Mouse (Mus musculus) embryonic facial prominence, embryonic 14.5 days (tissue): ENCODE results near the gene Cerkl. TPM values are rescaled to one million over a fixed set of nuclear protein-coding genes. Genes with fewer than 3 reads are reported as not detected.
A peak's percentile ranks its signal among the peaks of the same experiment; 100 is the strongest.

Experiments
- ATAC-seq: fragments of 200-750 bp; cut with Nextera tagmentation; 2 replicates; pipeline ENCODE4 v1.8.0; 2017; ENCODE audit warnings: low read depth, moderate number of reproducible peaks, moderate TSS enrichment
- DNase-seq: peaks from one replicate; pipeline ENCODE4 v3.0.0-alpha.2; 2015; ENCODE audit warnings: low spot score
- H3K27ac ChIP-seq: fragments of 300-500 bp; sonication (generic); replicated peaks from 2 replicates; pipeline ENCODE4 v1.5.1; 2014; ENCODE audit warnings: low read depth, mild to moderate bottlenecking, low read length, moderate library complexity
- H3K27me3 ChIP-seq: fragments of 300-500 bp; sonication (generic); replicated peaks from 2 replicates; pipeline ENCODE4 v1.6.1; 2014; ENCODE audit warnings: low read length; ENCODE audit not compliant: control insufficient read depth, insufficient read depth
- H3K36me3 ChIP-seq: fragments of 300-500 bp; sonication (generic); 2 replicates; pipeline ENCODE4 v1.6.1; 2014; ENCODE audit warnings: low read length, mixed read lengths; ENCODE audit not compliant: control insufficient read depth, insufficient read depth
- H3K4me1 ChIP-seq: fragments of 300-500 bp; sonication (generic); 2 replicates; pipeline ENCODE4 v1.6.1; 2014; ENCODE audit warnings: antibody characterized with exemption, low read length; ENCODE audit not compliant: control insufficient read depth, insufficient read depth
- H3K4me2 ChIP-seq: fragments of 300-500 bp; sonication (generic); 2 replicates; pipeline ENCODE4 v1.6.1; 2014; ENCODE audit warnings: low read depth, mild to moderate bottlenecking, low read length, moderate library complexity, mixed read lengths
- H3K4me3 ChIP-seq: fragments of 300-500 bp; sonication (generic); 2 replicates; pipeline ENCODE4 v1.5.1; 2014; ENCODE audit warnings: low read depth, mild to moderate bottlenecking, low read length
- H3K9ac ChIP-seq: fragments of 300-500 bp; sonication (generic); 2 replicates; pipeline ENCODE4 v1.6.1; 2014; ENCODE audit warnings: low read depth, mild to moderate bottlenecking, low read length, moderate library complexity, mixed read lengths
- H3K9me3 ChIP-seq: fragments of 300-500 bp; sonication (generic); 2 replicates; pipeline ENCODE4 v1.6.1; 2016; ENCODE audit warnings: low read length; ENCODE audit not compliant: control insufficient read depth
- WGBS: fragments of 180-500 bp; shearing (Covaris S2); extraction: QIAGEN DNeasy Blood & Tissue Kit; methylation state at CpG from one replicate; pipeline ENCODE4 v1.1.7; 2014; 5-methylcytosine and 5-hydroxymethylcytosine counted together
- polyA plus RNA-seq: library from polyadenylated mRNA; unstranded; fragments of >200 nt; fragmentation: Nextera tagmentation; extraction: Ambion mirVana; gene quantifications from 2 replicates; pipeline ENCODE4 v1.2.1, GENCODE M21; 2014

The Cerkl gene
- polyA plus RNA-seq, 1 experiment from 2014 or later: 0.88 TPM

DNA sequence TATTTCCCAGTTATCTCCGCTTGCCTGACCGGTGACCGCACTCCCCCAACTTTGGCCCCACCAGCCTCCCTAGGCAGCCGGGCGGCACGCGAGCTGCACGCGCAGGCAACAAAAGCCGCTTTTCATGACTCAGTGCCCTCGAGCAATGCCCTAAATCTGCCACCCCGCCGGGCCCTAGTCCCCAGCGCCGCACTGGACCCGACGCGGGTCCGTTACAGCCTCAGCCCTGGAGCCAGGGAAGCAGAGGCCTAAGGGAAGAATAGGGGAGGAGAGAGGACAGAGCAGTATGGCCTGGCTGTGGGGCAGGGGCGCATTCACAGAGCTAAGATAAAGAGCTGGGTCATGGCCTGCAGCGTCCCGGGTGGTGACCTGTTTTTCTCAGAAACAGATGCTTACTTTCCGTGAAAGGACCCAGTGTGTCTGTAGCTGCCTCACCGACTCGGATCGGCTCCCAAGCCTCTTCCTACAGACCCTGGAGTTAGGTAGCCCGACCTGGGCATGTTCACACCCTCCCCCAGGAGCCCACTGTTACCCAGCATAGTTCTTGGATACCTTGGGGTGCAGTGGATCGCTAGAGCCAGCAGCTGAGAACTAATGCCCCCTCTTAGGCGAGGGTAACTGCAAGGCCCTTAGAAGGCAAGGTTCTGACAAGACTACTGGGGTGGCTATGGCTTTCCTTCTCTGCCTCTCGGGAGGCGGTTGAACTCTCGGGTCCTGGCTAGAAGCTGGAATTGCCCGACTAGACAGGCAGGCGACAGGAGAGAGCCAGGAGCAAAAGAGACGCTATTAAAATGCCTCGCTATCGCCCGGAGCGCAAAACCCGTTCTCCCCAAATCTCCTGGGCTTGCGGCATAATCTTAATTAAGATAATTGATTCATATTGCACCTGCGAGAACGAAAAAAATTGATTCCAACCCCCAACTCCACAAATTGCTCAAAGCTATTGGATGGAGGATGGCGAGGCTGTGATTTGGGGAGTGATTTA is 2.8 kb upstream of the Cerkl start:
- ATAC-seq: peak; percentile 68
- Histone ChIP-seq H3K9ac (no peak overlapping the region), H3K4me2 (no peak overlapping the region), H3K27me3 (peaks cover 71% of the 10 kb centered on the region), H3K9me3 (no peaks in the 10 kb centered on the region), H3K27ac (no peak overlapping the region), H3K4me1 (no peaks in the 10 kb centered on the region), H3K36me3 (no peaks in the 10 kb centered on the region), H3K4me3 (no peak overlapping the region)
- 2% methylated on average over 43 of the region's 44 CpGs for WGBS
- DNase-seq: peak; percentile 37

DNA sequence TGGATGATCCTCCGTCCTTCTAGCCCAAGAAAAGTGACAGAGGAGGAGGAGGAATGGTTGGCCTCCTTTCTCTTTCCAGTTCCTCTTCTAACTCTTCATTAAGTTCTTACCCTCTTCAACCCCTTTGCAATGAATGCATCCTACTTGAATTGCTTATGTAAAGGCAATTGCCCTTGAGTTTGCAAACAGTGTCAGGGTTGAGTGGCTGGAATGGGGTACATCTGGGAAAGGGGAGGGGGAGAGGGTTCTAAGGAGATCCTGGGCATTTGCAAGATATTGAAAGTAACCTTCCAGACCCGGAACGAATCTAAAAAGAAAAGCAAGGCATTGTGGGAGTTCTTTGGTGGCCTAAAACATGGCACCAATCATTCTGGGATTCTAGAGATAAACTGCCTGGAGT is 1.3 kb upstream of the Cerkl start:
- H3K27me3 ChIP-seq: peaks cover 80% of the 10 kb centered on the region
- no peak overlapping the region for H3K4me3 ChIP-seq
- no peak overlapping the region for H3K4me2 ChIP-seq
- H3K9ac ChIP-seq: no peak overlapping the region
- no peak for ATAC-seq
- no peaks in the 10 kb centered on the region for H3K36me3 ChIP-seq
- 19% methylated on average over 3 of the region's 3 CpGs for WGBS
- H3K4me1 ChIP-seq: no peaks in the 10 kb centered on the region
- no peak for DNase-seq
- no peaks in the 10 kb centered on the region for H3K9me3 ChIP-seq
- H3K27ac ChIP-seq: no peak overlapping the region

DNA sequence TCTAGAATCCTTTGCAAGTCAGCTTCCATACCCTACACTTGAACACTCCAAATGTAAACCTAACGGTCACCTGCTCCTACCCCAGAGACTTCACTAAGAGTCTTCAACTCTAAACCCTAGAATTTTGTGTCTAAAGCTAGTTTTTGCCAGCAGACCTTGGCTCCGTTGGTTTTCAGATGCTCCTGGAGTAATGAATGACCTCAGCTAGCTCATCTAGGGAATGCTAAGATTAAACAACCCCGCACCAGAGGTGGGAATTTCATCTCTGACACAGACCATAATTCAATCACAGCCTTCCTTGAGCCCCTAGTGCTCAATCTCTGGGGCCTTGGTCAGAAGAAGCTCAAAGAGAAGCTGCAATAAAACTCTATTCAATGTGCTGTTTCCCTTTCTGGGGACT is 849 bp upstream of the Cerkl start:
- Histone ChIP-seq H3K27ac (no peak overlapping the region), H3K9me3 (no peaks in the 10 kb centered on the region), H3K9ac (no peak overlapping the region), H3K36me3 (no peaks in the 10 kb centered on the region), H3K4me2 (no peak overlapping the region), H3K4me3 (no peak overlapping the region), H3K27me3 (peaks cover 78% of the 10 kb centered on the region), H3K4me1 (no peaks in the 10 kb centered on the region)
- ATAC-seq (no peak), DNase-seq (no peak)
- WGBS: 58% methylated on average over 3 of the region's 3 CpGs

DNA sequence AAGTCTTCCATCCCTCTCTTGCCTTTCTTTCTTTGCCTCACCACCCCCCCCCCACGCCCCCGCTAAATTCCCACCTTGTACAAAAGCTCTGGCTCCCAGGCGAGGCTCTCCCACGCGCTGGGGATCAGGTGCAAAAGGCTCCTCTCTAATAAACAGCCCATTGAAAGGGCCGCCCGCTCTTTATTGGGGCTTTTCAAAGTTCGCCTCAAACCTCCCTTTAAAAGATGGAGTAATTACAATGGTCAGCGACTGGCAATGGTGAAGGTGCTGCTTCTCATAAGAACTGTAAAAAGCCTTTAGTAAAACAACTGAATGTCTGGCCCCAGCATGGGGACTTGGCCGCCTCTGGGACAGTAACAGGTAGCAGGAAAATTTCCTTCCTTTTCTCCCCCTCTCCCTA is 939 bp downstream of the Cerkl start:
- Histone ChIP-seq H3K4me3 (peak overlapping the region; percentile 34; the same call in 1 of the 2 replicates), H3K27me3 (peaks cover 81% of the 10 kb centered on the region), H3K4me1 (no peaks in the 10 kb centered on the region), H3K9ac (no peak overlapping the region), H3K4me2 (no peak overlapping the region), H3K36me3 (no peaks in the 10 kb centered on the region), H3K9me3 (no peaks in the 10 kb centered on the region), H3K27ac (no peak overlapping the region)
- no peak for DNase-seq
- ATAC-seq: no peak
- 4% methylated on average over 10 of the region's 10 CpGs for WGBS

DNA sequence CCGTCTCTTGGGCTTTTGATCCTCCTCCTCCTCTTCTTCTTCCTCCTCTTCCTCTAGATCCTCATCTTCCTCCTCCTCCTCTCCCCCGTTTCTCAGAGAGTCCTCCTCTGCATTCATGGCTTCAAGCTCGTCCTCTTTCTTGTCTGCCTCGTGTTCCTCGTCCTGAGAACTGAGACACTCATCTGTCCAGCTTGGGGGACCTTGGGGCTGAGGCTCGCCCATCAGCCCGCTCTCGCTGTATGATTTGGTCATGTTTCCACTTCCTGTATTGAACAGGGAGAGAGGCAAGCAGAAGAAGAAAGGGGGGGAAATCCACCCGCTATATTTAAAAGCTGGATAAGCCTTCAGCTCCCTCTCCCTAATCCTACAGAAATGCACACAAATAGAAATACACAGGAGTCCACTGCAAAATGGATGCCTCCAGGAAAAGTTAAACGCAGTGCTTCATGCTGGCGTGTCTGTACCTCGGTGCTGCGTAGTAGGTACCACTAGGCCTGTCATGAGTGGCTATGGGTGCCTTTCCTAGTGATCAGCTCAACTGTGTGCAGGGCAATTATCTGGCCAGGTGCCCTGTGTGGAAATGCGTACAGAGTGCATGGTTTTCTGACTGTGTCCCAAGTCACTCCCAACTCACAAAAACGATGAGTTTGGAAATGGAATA is 1.7 kb downstream of the Cerkl start:
- H3K4me3 ChIP-seq: peak overlapping the region; percentile 39; the same call in 1 of the 2 replicates
- H3K27me3 ChIP-seq: peaks cover 74% of the 10 kb centered on the region
- H3K4me2 ChIP-seq: 0 out of 2 replicates have a peak overlapping the region, but pooled peaks have one; percentile 67
- no peaks in the 10 kb centered on the region for H3K9me3 ChIP-seq
- H3K4me1 ChIP-seq: no peaks in the 10 kb centered on the region
- H3K36me3 ChIP-seq: no peaks in the 10 kb centered on the region
- H3K27ac ChIP-seq: no peak overlapping the region
- ATAC-seq: no peak
- DNase-seq: no peak
- WGBS: 13% methylated on average over 15 of the region's 15 CpGs
- no peak overlapping the region for H3K9ac ChIP-seq

DNA sequence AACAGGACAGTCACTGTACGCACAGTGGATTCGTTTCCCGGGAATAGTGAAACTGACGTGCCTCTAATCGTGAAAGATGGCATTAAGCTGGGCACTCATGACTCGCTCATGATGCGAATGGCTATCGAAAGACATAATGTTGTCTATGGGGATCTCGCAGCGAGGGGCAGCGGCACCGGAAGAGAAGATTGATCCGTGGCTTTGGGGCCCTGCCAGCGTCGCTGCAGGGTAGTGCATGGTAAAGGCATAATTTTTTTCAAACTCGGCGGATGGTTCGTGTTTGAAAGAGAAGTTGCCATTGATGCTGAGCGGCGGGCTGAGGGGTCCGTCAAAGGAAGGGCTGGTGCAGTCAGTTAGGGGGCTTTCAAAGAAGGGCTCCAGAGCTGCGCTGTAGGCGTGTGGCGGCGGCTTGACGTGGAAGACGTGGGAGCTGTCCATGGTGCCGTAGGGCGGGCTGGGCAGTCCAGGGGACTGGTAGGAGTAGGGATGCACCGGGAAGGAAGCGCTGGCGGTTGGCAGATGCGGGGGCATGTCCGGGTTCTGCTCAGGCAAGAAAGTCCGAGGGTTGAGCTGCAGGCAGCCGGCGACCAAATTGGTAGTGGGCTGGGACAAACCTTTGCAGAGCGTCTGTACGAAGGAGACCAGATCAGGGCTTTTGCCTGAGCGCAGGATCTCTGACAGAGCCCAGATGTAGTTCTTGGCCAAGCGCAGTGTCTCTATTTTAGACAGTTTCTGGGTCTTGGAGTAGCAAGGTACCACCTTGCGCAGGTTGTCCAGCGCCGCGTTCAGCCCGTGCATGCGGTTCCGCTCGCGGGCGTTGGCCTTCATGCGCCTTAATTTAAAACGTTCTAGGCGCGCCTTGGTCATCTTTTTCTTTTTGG is 2.4 kb downstream of the Cerkl start:
- Histone ChIP-seq H3K4me2 (peak overlapping the region; percentile 67), H3K4me1 (no peaks in the 10 kb centered on the region), H3K4me3 (peak overlapping the region; percentile 39), H3K36me3 (no peaks in the 10 kb centered on the region), H3K9ac (0 out of 2 replicates have a peak overlapping the region, but pooled peaks have one; percentile 9), H3K9me3 (no peaks in the 10 kb centered on the region), H3K27ac (no peak overlapping the region), H3K27me3 (peaks cover 66% of the 10 kb centered on the region)
- ATAC-seq (peak; percentile 82), DNase-seq (peak; percentile 91)
- WGBS: 2% methylated on average over 42 of the region's 55 CpGs

DNA sequence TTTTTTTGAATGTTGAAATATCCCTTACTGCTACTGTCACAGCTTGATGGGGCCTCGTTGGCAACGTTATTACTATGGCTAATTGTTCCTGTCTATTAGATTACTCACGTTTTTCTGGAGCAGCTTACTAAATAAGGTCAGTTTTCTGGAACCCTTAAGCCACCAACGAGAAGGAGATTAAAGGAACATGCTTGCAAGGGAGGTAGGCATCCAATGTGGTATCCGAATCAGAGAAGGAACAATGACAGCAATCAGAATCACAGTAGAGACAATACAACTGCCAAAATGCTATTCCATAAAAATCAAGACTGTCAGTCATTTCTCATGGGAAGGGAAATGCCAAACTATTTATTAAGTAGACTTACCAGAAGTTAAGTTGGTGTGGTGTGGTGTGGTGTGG is 5.1 kb downstream of the Cerkl start:
- Histone ChIP-seq H3K27me3 (peaks cover 39% of the 10 kb centered on the region), H3K4me3 (no peak overlapping the region), H3K9ac (no peak overlapping the region), H3K36me3 (no peaks in the 10 kb centered on the region), H3K4me1 (no peaks in the 10 kb centered on the region), H3K9me3 (no peaks in the 10 kb centered on the region), H3K4me2 (no peak overlapping the region), H3K27ac (no peak overlapping the region)
- DNase-seq: no peak
- ATAC-seq: no peak
- 45% methylated on average over 5 of the region's 5 CpGs for WGBS

DNA sequence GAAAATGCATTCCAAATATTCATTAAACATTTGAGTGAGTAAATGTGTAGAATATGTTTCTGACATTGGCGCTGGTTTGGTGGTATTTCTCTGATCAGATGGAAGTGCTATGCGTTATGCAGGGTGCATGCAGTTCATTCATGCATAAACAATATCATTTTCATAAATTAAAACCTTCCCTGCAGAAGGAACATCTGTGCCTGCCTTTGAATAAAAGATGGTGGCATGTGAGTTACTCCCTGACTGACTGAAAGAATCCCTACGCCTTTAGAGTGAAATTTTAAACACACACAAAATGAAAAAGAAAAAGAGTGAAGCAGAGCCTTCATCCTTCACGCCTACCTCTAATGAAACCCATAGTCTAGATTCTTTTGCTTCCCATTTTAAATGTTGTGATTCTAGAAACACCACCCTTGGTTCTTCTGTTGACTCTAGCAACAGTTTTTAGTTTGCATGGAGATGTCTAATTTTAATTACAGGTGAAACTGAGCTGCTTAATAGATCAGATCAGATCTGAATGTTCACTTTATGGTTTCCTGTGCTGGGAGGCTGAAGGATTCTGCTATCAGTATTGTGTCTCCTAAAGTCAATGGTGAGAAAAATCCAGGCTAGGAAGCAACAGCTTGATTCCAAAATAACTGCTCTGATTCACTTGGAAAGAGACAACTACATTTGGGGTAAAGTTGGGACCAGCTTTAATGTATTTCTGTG is 5.7 kb downstream of the Cerkl start:
- Histone ChIP-seq H3K4me3 (no peak overlapping the region), H3K9me3 (no peaks in the 10 kb centered on the region), H3K9ac (no peak overlapping the region), H3K4me1 (no peaks in the 10 kb centered on the region), H3K4me2 (no peak overlapping the region), H3K27ac (no peak overlapping the region), H3K27me3 (peaks cover 33% of the 10 kb centered on the region), H3K36me3 (no peaks in the 10 kb centered on the region)
- peak; percentile 1 for DNase-seq
- no peak for ATAC-seq
- WGBS: 64% methylated on average over 4 of the region's 4 CpGs
